ENCODE assay signal across 25 mouse cellular contexts in the genomic region with DNA sequence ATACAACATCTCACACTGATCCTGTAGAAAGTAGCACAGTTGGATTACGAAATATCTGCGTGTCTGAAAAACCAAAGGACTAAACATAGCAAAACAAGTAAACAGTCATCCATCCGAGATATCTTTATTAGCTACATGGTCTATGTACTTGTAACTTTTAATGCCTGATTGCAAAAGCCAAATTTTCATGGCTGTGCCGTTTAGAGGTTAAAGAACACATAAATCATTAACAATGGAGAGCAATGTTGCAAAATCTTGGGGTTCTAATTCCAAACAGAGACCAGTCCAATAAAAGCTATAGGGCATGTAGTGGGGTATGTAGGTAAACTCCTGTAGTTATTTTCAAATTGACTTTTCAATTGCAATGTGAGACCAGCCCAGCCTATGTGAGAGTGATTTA.
DNase-seq lines count a peak whose midpoint lies in the region; ATAC-seq and TF ChIP-seq lines count a peak whose summit lies in the region.
"Had no signal": no experiment of that assay in that cellular context is flagged by ENCODE, and none has a peak within 500 bp of the region (broad histone marks: within the 10 kb centered on the region; RNA-seq: fewer than 3 reads in every experiment).

No protein-coding gene starts in this region.

- no peak for TF ChIP-seq EP300 in lung, postnatal 0 days (IDR thresholded peaks at IDR 0.05)

- no peak overlapping the region for H3K27ac ChIP-seq in kidney, embryonic 15.5 days
- no peak overlapping the region for H3K27ac ChIP-seq in liver, embryonic 16.5 days (ENCODE audit: low read length)
- no peak overlapping the region for H3K27ac ChIP-seq in liver, embryonic 11.5 days (ENCODE audit: low read depth, low read length)
- no peak overlapping the region for H3K27ac ChIP-seq in lung, postnatal 0 days (ENCODE audit: low read length)
- H3K27ac ChIP-seq: embryonic facial prominence, embryonic 13.5 days; embryonic facial prominence, embryonic 15.5 days; forebrain, embryonic 10.5 days; forebrain, embryonic 12.5 days had no signal

- no peak overlapping the region for H3K9ac ChIP-seq in kidney, embryonic 15.5 days
- H3K9ac ChIP-seq in liver, embryonic 16.5 days (ENCODE audit: low read depth, low read length) = no peak overlapping the region
- no peak overlapping the region for H3K9ac ChIP-seq in liver, embryonic 11.5 days (ENCODE audit: low read depth, low read length)
- no peak overlapping the region for H3K9ac ChIP-seq in lung, postnatal 0 days (replicated peaks; ENCODE audit: low read depth)
- H3K9ac ChIP-seq: embryonic facial prominence, embryonic 13.5 days; embryonic facial prominence, embryonic 15.5 days; forebrain, embryonic 12.5 days had no signal

- DNase-seq in kidney, adult 9 months = peak; percentile 27
- DNase-seq in liver, embryonic 11.5 days (ENCODE audit: low spot score) = no peak
- peak; percentile 10 for DNase-seq in lung, postnatal 0 days (ENCODE audit: low spot score)
- DNase-seq in lung, postnatal 4 days = no peak
- peak; percentile 16 for DNase-seq in adipocyte (ENCODE audit: low spot score)
- no peak for DNase-seq in cerebellum, adult 11-12 months
- DNase-seq: adrenal gland, adult 2 months; adrenal gland, postnatal 10 days; adrenal gland, postnatal 25 days; cerebellum, adult 11 months; cerebellum, adult 2 months; cerebellum, adult 9-10 months; cerebellum, postnatal 10 days; cerebellum, postnatal 25 days had no signal

- no peaks in the 10 kb centered on the region for H3K4me1 ChIP-seq in kidney, embryonic 15.5 days
- no peaks in the 10 kb centered on the region for H3K4me1 ChIP-seq in liver, embryonic 16.5 days (ENCODE audit: control insufficient read depth, low read depth, low read length)
- no peaks in the 10 kb centered on the region for H3K4me1 ChIP-seq in liver, embryonic 11.5 days (replicated peaks; ENCODE audit: control insufficient read depth, insufficient read depth, low read length)
- H3K4me1 ChIP-seq in lung, postnatal 0 days (ENCODE audit: insufficient read depth, low read depth, low read length) = no peaks in the 10 kb centered on the region
- H3K4me1 ChIP-seq: embryonic facial prominence, embryonic 13.5 days; embryonic facial prominence, embryonic 15.5 days; forebrain, embryonic 10.5 days; forebrain, embryonic 12.5 days had no signal

- no peaks in the 10 kb centered on the region for H3K36me3 ChIP-seq in kidney, embryonic 15.5 days
- no peaks in the 10 kb centered on the region for H3K36me3 ChIP-seq in liver, embryonic 16.5 days (ENCODE audit: control insufficient read depth, insufficient read depth)
- no peaks in the 10 kb centered on the region for H3K36me3 ChIP-seq in liver, embryonic 11.5 days (ENCODE audit: control insufficient read depth, insufficient read depth, low read length)
- H3K36me3 ChIP-seq in lung, postnatal 0 days (ENCODE audit: insufficient read depth, low read length) = no peaks in the 10 kb centered on the region
- H3K36me3 ChIP-seq: embryonic facial prominence, embryonic 13.5 days; embryonic facial prominence, embryonic 15.5 days; forebrain, embryonic 10.5 days; forebrain, embryonic 12.5 days had no signal

- H3K4me3 ChIP-seq in kidney, embryonic 15.5 days (replicated peaks) = no peak overlapping the region
- H3K4me3 ChIP-seq in liver, embryonic 16.5 days (ENCODE audit: low read depth, low read length) = no peak overlapping the region
- H3K4me3 ChIP-seq in liver, embryonic 11.5 days (ENCODE audit: low read depth, low read length) = no peak overlapping the region
- H3K4me3 ChIP-seq in lung, postnatal 0 days (ENCODE audit: low read depth, low read length) = no peak overlapping the region
- H3K4me3 ChIP-seq: embryonic facial prominence, embryonic 13.5 days; embryonic facial prominence, embryonic 15.5 days; erythroblast, embryonic 14.5 days; forebrain, embryonic 10.5 days; forebrain, embryonic 12.5 days had no signal

- H3K4me2 ChIP-seq in kidney, embryonic 15.5 days = no peak overlapping the region
- no peak overlapping the region for H3K4me2 ChIP-seq in liver, embryonic 16.5 days (ENCODE audit: low read depth, low read length)
- H3K4me2 ChIP-seq in liver, embryonic 11.5 days = no peak overlapping the region
- no peak overlapping the region for H3K4me2 ChIP-seq in lung, postnatal 0 days (replicated peaks; ENCODE audit: low read depth, low read length)
- H3K4me2 ChIP-seq: embryonic facial prominence, embryonic 13.5 days; embryonic facial prominence, embryonic 15.5 days; forebrain, embryonic 12.5 days had no signal

- TF ChIP-seq CTCF in lung, postnatal 0 days (IDR thresholded peaks at IDR 0.05) = no peak

- no peak for ATAC-seq in kidney, embryonic 15.5 days (replicated peaks; ENCODE audit: low FRiP score)
- peak; percentile 74 for ATAC-seq in liver, embryonic 16.5 days (ENCODE audit: low read depth)
- no peak for ATAC-seq in liver, embryonic 11.5 days (replicated peaks; ENCODE audit: low FRiP score)
- no peak for ATAC-seq in lung, postnatal 0 days
- ATAC-seq: activated CD4-positive, CD25-positive, alpha-beta regulatory T cell, adult 4 months; forebrain, embryonic 14.5 days; forebrain, embryonic 16.5 days; Patski had no signal

- no peaks in the 10 kb centered on the region for H3K27me3 ChIP-seq in kidney, embryonic 15.5 days
- H3K27me3 ChIP-seq in liver, embryonic 16.5 days (ENCODE audit: control insufficient read depth, insufficient read depth, low read depth, low read length) = no peaks in the 10 kb centered on the region
- H3K27me3 ChIP-seq in liver, embryonic 11.5 days (replicated peaks; ENCODE audit: control insufficient read depth, insufficient read depth, low read length) = no peaks in the 10 kb centered on the region
- H3K27me3 ChIP-seq in lung, postnatal 0 days (replicated peaks; ENCODE audit: insufficient read depth, low read length) = no peaks in the 10 kb centered on the region
- H3K27me3 ChIP-seq: embryonic facial prominence, embryonic 13.5 days; embryonic facial prominence, embryonic 15.5 days; forebrain, embryonic 12.5 days had no signal

- 72% methylated on average over 4 of the region's 4 CpGs for WGBS in kidney, embryonic 15.5 days
- WGBS in liver, embryonic 16.5 days (ENCODE audit: insufficient replicate concordance) = 49% methylated on average over 4 of the region's 4 CpGs
- WGBS in liver, embryonic 11.5 days = 79% methylated on average over 4 of the region's 4 CpGs
- 56% methylated on average over 4 of the region's 4 CpGs for WGBS in lung, postnatal 0 days

- H3K9me3 ChIP-seq in kidney, embryonic 15.5 days (replicated peaks) = no peaks in the 10 kb centered on the region
- no peaks in the 10 kb centered on the region for H3K9me3 ChIP-seq in liver, embryonic 16.5 days (replicated peaks; ENCODE audit: control insufficient read depth, low read length)
- no peaks in the 10 kb centered on the region for H3K9me3 ChIP-seq in liver, embryonic 11.5 days (ENCODE audit: control insufficient read depth, low read length)
- no peaks in the 10 kb centered on the region for H3K9me3 ChIP-seq in lung, postnatal 0 days (ENCODE audit: low read length)
- H3K9me3 ChIP-seq: embryonic facial prominence, embryonic 13.5 days; embryonic facial prominence, embryonic 15.5 days; forebrain, embryonic 10.5 days; forebrain, embryonic 12.5 days had no signal

Comparison
In these comparisons a context has a peak if more than half of its experiments do, and no peak if none do; other contexts are left out.
1. DNase-seq: peak in kidney, adult 9 months (single experiment), lung, postnatal 0 days (single experiment) and adipocyte (single experiment); none in liver, embryonic 11.5 days (single experiment), lung, postnatal 4 days (0 of 2) and cerebellum, adult 11-12 months (single experiment).